Mouse (Mus musculus): ENCODE data around the gene Gm20905.
"Not testable (repeated sequence)": the region's sequence is repeated elsewhere in the genome, so short reads cannot be mapped to it uniquely, and the experiment has no call there.

Gm20905 gene

DNA sequence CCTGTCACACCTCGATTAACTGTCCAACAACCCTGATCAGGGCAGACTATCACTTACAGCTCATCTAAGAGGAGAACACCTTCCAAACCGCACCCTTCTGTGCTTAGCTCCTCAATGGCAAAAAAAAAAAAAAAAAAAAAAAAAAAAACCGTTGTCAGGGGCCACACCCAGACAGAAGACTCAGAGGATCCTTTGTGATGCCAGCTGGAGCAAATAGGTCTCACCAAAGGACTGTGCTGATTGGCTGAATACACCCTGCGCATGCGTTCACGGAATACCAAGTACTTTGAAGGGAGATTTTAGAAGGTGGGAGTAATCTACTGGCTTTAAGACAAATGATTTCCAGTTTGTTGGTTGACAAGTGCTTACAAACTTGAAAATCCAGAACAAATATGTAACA is at the start of gene Gm20905:
Gene Gm20905 (minus strand): TSS at position 101 of the 400 bp plus-strand sequence.
- POLR2A ChIA-PET, CTCF ChIA-PET: not testable (repeated sequence)

Measured in embryonic stem cell, embryonic (primary cell).